Mouse (Mus musculus): ENCODE data around the gene Cyfip1.
A peak's percentile ranks its signal among the peaks of the same experiment; 100 is the strongest.
"Not testable (repeated sequence)": the region's sequence is repeated elsewhere in the genome, so short reads cannot be mapped to it uniquely, and the experiment has no call there.

Gene Cyfip1

GRCm38 (mm10) chr7:55865750-55866416 is 24.3 kb downstream of the Cyfip1 start:
- DNase-seq, result no peak

DNA sequence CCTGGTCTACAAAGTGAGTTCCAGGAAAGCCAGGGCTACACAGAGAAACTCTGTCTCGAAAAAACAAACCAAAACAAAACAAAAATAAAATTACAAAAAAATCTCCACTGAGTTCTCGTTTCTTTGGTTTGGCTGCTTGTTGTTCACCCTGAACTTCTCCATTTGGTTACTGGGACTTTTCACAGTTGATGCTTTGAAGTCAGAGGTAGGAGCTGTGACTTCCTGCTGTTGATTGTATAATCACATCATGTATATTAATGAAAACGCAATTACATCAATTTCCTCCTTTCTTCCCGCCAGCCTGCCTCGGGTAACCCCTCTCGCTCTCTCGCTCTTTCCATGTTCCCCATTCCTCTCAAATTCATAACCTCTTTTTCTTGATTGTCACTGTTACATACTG is 26.7 kb downstream of the Cyfip1 start:
- no peak for DNase-seq

- no peak for DNase-seq
These were observed 27.7 kb downstream of the Cyfip1 start for GRCm38 (mm10) chr7:55869220-55869619.

GRCm38 (mm10) chr7:55870340-55871020 is 28.9 kb downstream of the Cyfip1 start:
- DNase-seq, result peak; percentile 34

DNA sequence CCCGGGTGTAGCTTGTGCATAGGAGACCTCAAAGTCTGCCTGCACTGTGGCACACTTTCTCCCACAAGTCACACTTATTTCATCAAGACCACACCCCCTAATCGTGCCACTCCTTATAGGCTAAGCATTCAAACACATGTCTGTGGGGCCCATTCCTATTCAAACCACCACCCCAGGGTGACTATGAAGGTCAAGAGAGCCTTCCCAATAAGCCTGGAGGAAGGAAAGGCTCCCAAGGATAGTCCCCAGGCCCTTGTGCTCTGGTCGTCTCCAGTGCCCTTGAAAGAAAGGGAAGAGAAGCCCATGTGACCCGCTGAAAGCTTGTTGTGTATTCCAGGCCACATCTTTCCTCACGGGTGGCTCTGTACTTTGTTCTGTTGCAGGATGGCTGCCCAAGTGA is 29.9 kb downstream of the Cyfip1 start:
- no peak for DNase-seq

DNA sequence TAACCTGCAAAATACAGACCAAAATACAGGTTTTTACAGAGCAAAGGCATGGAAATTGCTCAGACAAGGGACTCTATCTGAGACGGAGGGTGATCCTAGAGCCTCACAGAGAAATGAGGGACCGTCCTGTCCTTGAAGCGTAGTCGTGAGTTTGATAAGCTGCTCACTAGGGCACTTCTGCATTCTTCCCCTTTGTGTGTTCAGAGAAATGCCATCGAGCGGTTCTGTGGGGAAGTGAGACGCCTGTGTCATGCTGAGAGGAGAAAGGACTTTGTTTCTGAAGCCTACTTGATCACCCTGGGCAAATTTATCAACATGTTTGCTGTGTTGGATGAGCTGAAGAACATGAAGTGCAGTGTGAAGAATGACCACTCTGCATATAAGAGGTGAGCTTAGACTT is 33.2 kb downstream of the Cyfip1 start:
- no peak for DNase-seq

- no peak for DNase-seq
These were observed 36.2 kb downstream of the Cyfip1 start for GRCm38 (mm10) chr7:55877721-55878120.

DNA sequence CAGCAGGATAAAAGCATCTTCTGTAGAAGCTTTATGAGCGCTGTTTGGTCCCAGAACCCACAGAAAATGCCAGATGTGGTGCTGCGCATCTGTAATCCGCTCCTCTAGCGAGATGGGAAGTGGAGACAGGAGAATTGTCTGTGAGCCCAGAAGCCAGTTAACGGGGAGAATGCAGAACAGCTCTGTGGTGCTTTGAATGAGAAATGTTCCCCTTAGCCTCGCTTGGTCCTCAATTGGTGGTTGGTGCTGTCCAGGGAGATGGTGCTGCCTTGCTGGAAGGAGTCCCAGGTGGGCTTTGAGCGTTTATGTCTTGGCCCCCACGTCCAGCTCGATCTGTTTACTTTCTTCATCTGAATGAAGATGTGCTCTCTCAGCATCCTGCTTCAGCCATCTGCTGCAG is 39.3 kb downstream of the Cyfip1 start:
- DNase-seq, result no peak

GRCm38 (mm10) chr7:55888603-55889002 is 47.1 kb downstream of the Cyfip1 start:
- no peak for DNase-seq

- no peak for DNase-seq
These were observed 48.5 kb downstream of the Cyfip1 start for GRCm38 (mm10) chr7:55889996-55890395.

DNA sequence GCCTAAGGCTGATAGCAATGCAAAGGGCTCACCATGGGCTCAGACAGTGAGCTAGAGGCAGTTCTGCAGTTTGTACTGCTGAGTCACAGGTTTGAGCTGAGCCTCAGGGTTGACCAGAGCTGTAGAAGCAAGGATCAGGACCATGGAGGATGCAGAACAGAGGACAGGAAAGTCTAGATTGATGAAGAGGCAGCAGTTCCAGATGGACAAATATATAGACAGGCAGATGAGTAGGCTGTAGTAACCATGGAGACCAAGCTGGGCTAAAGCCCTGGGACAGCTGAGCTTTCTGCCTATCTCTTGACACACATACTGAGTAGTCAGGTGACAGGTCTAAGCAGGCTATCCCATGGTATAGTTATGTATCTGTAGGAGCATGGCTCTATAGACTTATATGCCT is 49.2 kb downstream of the Cyfip1 start:
- no peak for DNase-seq

- no peak for DNase-seq
These were observed 50.3 kb downstream of the Cyfip1 start for GRCm38 (mm10) chr7:55891797-55892196.

DNA sequence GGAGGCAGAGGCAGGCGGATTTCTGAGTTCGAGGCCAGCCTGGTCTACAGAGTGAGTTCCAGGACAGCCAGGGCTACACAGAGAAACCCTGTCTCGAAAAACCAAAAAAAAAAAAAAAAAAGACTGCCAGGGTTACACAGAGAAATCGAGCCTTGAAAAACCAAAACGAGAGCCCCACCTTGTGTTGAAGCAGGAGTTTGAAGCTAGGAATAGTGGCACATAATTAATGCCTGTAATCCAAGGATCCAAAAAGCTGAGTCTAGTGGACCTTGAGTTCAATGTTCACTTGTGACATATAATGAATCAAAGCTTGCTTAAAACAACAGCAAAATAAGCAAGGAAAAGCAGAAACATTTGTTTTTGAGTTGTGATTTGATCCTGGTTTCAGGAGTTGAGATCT is 62.2 kb downstream of the Cyfip1 start:
- DNase-seq, result no peak

GRCm38 (mm10) chr7:55905449-55905848 is 63.9 kb downstream of the Cyfip1 start:
- DNase-seq, result no peak

GRCm38 (mm10) chr7:55909519-55909918 is 68.0 kb downstream of the Cyfip1 start:
- no peak for DNase-seq

- no peak for DNase-seq
These were observed 68.8 kb downstream of the Cyfip1 start for GRCm38 (mm10) chr7:55910356-55910755.

DNA sequence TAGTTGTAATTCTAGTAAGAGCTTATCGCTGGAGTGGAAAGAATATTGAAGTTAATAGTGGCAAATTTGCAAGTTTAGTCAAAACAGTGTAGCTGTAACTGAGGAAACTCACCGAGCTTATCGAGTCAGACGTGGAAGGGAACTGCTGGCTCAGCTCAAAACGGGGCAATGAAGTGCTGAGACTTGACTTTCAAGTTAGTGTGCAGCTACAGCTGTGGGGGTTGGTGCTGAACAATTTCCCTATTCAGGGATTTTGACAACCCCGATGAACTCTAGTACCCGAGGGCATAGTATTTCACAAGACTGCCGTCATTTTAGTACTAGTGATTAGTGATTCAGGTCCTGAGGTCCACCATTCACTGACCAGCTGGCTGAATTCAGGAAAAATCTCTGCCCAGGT is 69.8 kb downstream of the Cyfip1 start:
- DNase-seq, result no peak

DNA sequence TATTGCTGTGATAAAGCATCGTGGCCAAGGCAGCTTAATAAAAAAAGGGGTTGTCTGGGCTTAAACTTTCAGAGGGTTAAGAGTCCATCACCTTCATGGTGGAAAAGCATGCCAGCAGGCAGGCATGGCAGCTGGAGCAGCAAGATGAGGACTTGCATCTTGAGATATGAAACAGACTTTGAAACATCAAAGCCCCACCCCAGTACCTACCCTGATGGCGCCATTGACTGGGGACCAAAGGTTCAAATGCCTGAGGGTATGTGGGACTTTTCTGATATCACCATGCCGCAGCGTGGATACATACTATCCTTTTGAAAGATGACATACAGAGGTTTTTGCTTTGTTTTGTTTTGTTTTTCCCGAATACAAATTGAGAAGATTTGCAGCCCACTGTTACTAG is 70.6 kb downstream of the Cyfip1 start:
- DNase-seq, result no peak

DNA sequence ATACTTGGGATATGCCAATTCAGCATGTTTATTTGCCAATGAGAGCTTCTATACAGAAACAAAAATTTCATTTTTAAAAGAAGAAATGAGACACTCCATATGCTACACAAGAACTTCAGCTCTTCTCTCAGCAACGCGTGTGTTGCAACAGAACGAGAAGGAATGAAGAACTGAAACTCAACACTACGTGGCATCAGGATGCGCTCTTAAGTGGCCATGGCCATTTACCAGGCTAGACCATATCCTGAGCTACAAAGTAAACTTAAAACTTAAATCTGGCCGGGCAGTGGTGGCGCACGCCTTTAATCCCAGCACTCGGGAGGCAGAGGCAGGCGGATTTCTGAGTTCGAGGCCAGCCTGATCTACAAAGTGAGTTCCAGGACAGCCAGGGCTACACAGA is 76.8 kb downstream of the Cyfip1 start:
- not testable (repeated sequence) for DNase-seq

DNA sequence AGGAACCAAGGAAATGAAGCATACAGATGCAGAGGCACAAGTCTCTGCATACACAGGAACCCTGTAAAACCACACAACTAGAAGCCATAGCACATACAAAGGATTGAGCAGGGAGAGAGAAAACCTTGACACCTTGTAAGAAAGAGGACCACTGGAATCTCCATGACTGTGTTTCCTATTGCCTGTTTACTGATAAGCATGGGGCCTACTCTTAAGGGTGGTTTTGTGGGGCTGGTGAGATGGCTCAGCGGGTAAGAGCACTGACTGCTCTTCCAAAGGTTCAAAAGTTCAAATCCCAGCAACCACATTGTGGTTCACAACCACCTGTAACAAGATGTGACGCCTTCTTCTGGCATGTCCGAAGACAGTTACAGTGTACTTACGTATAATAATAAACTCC is 85.7 kb downstream of the Cyfip1 start:
- no peak for DNase-seq

- no peak for DNase-seq
These were observed 87.1 kb downstream of the Cyfip1 start for GRCm38 (mm10) chr7:55928649-55929048.

DNA sequence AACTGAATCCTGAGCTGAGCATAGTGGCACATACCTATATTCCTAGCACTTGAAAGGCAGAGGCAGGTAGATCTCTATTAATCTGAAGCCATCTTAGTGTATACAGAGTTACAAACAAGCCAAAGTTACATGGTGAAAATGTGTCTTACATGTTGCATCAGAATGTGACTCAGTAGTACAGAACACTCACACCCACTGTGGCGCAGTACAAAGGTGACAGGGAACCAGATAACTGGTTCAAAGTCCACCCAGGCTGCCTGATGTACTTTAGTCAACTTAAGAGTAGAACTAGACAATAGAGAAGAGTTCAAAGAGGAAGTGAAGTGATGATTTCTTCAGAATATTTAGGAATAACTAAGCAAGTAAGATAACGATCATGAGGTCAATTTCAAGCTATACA is 93.5 kb downstream of the Cyfip1 start:
- no peak for DNase-seq

GRCm38 (mm10) chr7:55938341-55938740 is 96.8 kb downstream of the Cyfip1 start:
- DNase-seq, result no peak

DNA sequence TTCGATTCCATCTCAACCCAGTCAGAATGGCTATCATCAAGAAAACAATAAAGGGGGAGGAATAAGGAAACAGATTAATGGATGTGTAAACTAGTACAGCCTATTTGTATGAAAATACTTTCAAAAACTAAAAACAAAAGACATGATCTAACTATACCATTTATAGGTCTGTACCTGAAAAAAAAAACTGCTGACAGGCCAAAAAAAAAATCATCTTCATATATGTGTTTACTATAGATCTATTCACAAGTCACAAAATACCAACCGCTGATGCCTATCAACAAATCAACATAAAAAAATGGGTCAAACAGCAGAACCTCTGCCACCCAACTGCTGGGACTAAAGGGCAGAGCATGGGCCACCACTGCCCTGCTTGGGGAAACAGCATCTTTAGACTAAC is 114.5 kb downstream of the Cyfip1 start:
- DNase-seq, result no peak

DNA sequence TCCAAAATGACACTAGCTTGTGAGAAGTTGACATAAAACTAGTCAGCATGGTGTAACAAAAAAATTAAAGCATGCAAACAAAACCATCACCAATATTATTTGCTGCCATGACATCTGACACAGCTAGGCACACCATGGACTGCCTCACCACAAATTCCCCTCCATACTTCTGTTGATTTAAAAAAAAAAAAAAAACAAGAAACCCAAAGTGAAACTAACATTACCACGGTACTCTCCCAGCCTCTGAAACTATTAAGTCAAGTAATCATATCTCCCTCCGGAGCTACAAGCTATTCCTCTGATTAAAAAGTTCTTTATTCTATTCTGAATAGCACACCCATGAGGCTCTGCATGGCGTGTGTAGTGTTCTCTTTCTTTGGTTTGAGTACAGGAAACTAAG is 115.6 kb downstream of the Cyfip1 start:
- no peak for DNase-seq
